Mouse (Mus musculus): ENCODE measurements around the gene Galk1. TPM values are rescaled to one million over a fixed set of nuclear protein-coding genes. Genes with fewer than 3 reads are reported as not detected.

The Galk1 gene
- total and polyA plus RNA-seq, 3 experiments = 253 to 326 TPM; not detected in 1

DNA sequence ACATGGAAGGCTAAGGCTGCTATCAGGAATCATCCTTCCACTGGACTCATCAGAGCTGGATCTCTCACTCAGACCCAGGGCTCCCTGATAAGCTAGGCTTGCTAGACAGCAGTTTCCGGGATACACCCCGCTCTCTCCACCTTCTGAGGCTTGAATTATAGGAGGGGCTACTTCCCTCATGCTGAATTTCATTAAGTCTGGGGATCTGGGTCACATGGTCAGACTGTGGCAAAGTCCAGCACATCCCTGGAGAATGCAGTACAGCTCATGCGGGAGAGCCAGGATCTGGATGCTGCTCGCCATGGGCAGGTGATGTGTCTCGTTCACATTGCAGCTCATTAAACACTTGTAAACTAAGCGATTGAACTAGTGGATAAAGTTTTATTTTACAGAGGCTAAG, 41.5 kb downstream of the Galk1 start:
- H3K9me3 ChIP-seq (replicated peaks; ENCODE audit: insufficient read depth, low read length) = no peaks in the 10 kb centered on the region
- peaks cover 0 to 10% of the 10 kb centered on the region in 2 experiments; a peak in 2 of 4 replicates for H3K36me3 ChIP-seq (ENCODE audit: control insufficient read depth in 1 of 2, insufficient read depth in 2 of 2, low read length in 2 of 2)
- H3K79me2 ChIP-seq (ENCODE audit: control insufficient read depth, insufficient read depth, low read length, poor library complexity) = no peaks in the 10 kb centered on the region
- H3K27me3 ChIP-seq (ENCODE audit: control insufficient read depth in 1 of 2, insufficient read depth in 2 of 2, low read length in 2 of 2) = no peaks in the 10 kb centered on the region
- H3K4me3 ChIP-seq (ENCODE audit: control insufficient read depth in 1 of 2, insufficient read depth in 1 of 2, low read depth in 2 of 2, low read length in 2 of 2) = no peak overlapping the region
- H3K27ac ChIP-seq (ENCODE audit: control insufficient read depth, low read depth, low read length) = no peak overlapping the region
- no peak for DNase-seq (ENCODE audit: low read depth, low spot score)
- H3K4me1 ChIP-seq (ENCODE audit: control insufficient read depth in 1 of 2, insufficient read depth in 2 of 2, low read length in 2 of 2) = peaks cover 0 to 14% of the 10 kb centered on the region in 2 experiments; a peak in 3 of 4 replicates
- TF ChIP-seq UBTF (IDR thresholded peaks at IDR 0.05; ENCODE audit: borderline replicate concordance, insufficient read depth, low read depth, low read length) (no peak), USF1 (IDR thresholded peaks at IDR 0.05; ENCODE audit: low read depth, low read length) (peak; percentile 46; the same call in 1 of the 2 replicates)
- H3K9ac ChIP-seq (ENCODE audit: control insufficient read depth, low read depth, low read length, poor library complexity, severe bottlenecking) = no peak overlapping the region

DNA sequence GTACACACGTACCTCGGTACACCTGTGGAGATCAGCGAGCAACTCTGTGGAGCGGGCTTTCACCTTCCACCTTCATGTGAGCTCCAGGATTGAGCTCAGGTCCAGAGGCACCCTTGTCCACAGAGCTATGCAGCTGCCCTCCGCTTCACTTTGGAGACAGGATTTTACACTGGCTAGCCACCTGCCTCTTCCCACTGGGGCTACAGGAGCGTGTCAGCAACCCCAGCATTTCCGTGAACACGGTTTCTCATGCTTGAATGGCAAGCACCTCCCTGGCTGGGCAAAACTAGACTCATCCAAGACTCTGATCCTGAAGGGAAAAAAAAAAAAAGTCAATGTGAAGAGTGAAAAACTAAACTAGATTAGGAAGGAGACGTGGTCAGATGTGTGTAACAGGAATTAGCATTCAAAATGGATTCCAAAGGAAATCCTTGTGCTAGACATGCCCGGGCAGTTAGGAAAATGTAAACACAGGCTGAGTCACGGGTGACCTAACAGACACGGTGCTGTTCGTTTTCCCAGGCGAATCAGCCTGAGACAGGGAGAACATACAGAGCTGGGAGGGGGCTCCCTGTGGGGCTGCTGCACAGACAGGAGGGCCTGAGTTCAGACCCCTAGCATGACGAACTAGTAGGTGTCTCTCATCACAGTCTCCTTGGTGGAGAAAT, 42.4 kb downstream of the Galk1 start:
- Histone ChIP-seq H3K9me3 (replicated peaks; ENCODE audit: insufficient read depth, low read length) (no peaks in the 10 kb centered on the region), H3K4me1 (ENCODE audit: control insufficient read depth in 1 of 2, insufficient read depth in 2 of 2, low read length in 2 of 2) (peaks cover 0 to 14% of the 10 kb centered on the region in 2 experiments; a peak in 3 of 4 replicates), H3K79me2 (ENCODE audit: control insufficient read depth, insufficient read depth, low read length, poor library complexity) (no peaks in the 10 kb centered on the region), H3K4me3 (ENCODE audit: control insufficient read depth in 1 of 2, insufficient read depth in 1 of 2, low read depth in 2 of 2, low read length in 2 of 2) (no peak overlapping the region), H3K27me3 (ENCODE audit: control insufficient read depth in 1 of 2, insufficient read depth in 2 of 2, low read length in 2 of 2) (no peaks in the 10 kb centered on the region), H3K27ac (ENCODE audit: control insufficient read depth, low read depth, low read length) (no peak overlapping the region), H3K9ac (ENCODE audit: control insufficient read depth, low read depth, low read length, poor library complexity, severe bottlenecking) (no peak overlapping the region), H3K36me3 (ENCODE audit: control insufficient read depth in 1 of 2, insufficient read depth in 2 of 2, low read length in 2 of 2) (peaks cover 0 to 10% of the 10 kb centered on the region in 2 experiments; a peak in 2 of 4 replicates)
- TF ChIP-seq CHD1 (IDR thresholded peaks at IDR 0.05; ENCODE audit: low read depth, low read length) = no peak
- no peak for TF ChIP-seq ZKSCAN1 (IDR thresholded peaks at IDR 0.05; ENCODE audit: low read depth, low read length)
- TF ChIP-seq GABPA (IDR thresholded peaks at IDR 0.05; ENCODE audit: low read depth, low read length) = no peak
- TF ChIP-seq MEF2A (IDR thresholded peaks at IDR 0.05; ENCODE audit: extremely low read depth, insufficient replicate concordance, low read depth, low read length, poor library complexity, severe bottlenecking) = no peak
- no peak for TF ChIP-seq MXI1 (IDR thresholded peaks at IDR 0.05; ENCODE audit: low read depth, low read length)
- TF ChIP-seq E2F4 (IDR thresholded peaks at IDR 0.05; ENCODE audit: borderline replicate concordance, low read depth, low read length) = no peak
- no peak for TF ChIP-seq ZC3H11A (IDR thresholded peaks at IDR 0.05; ENCODE audit: low read depth, low read length)
- no peak for TF ChIP-seq ETS1 (IDR thresholded peaks at IDR 0.05; ENCODE audit: low read depth, low read length)
- no peak for DNase-seq (ENCODE audit: low read depth, low spot score)

- H3K9ac ChIP-seq (ENCODE audit: control insufficient read depth, low read depth, low read length, poor library complexity, severe bottlenecking) = peak overlapping the region; percentile 20; the same call in 1 of the 2 replicates
- H3K4me1 ChIP-seq (ENCODE audit: control insufficient read depth in 1 of 2, insufficient read depth in 2 of 2, low read length in 2 of 2) = peaks cover 0 to 14% of the 10 kb centered on the region in 2 experiments; a peak in 3 of 4 replicates
- no peaks in the 10 kb centered on the region for H3K27me3 ChIP-seq (ENCODE audit: control insufficient read depth in 1 of 2, insufficient read depth in 2 of 2, low read length in 2 of 2)
- H3K27ac ChIP-seq (ENCODE audit: control insufficient read depth, low read depth, low read length) = no peak overlapping the region
- H3K9me3 ChIP-seq (replicated peaks; ENCODE audit: insufficient read depth, low read length) = no peaks in the 10 kb centered on the region
- peaks cover 5 to 10% of the 10 kb centered on the region in 2 experiments for H3K36me3 ChIP-seq (ENCODE audit: control insufficient read depth in 1 of 2, insufficient read depth in 2 of 2, low read length in 2 of 2)
- no peaks in the 10 kb centered on the region for H3K79me2 ChIP-seq (ENCODE audit: control insufficient read depth, insufficient read depth, low read length, poor library complexity)
- peak; percentile 94 for DNase-seq (ENCODE audit: low read depth, low spot score)
- no peak overlapping the region for H3K4me3 ChIP-seq (ENCODE audit: control insufficient read depth in 1 of 2, insufficient read depth in 1 of 2, low read depth in 2 of 2, low read length in 2 of 2)
- no peak for TF ChIP-seq CHD1 (IDR thresholded peaks at IDR 0.05; ENCODE audit: low read depth, low read length)
- no peak for TF ChIP-seq NRF1 (IDR thresholded peaks at IDR 0.05; ENCODE audit: insufficient read depth, low read depth, low read length, poor library complexity, severe bottlenecking)
- peak; percentile 32; the same call in 1 of the 2 replicates for TF ChIP-seq BHLHE40 (IDR thresholded peaks at IDR 0.05; ENCODE audit: borderline replicate concordance, low read depth, low read length)
- no peak for TF ChIP-seq ZMIZ1 (IDR thresholded peaks at IDR 0.05; ENCODE audit: low read depth, low read length)
- peak; percentile 97 for TF ChIP-seq GATA1 (IDR thresholded peaks at IDR 0.05; ENCODE audit: low read depth, low read length)
- peak; percentile 64; the same call in 1 of the 2 replicates for TF ChIP-seq ETS1 (IDR thresholded peaks at IDR 0.05; ENCODE audit: low read depth, low read length)
- TF ChIP-seq TCF12 (IDR thresholded peaks at IDR 0.05; ENCODE audit: low read depth, low read length) = 0 out of 2 replicates have a peak, but pooled peaks have one; percentile 9
- TF ChIP-seq USF2 (IDR thresholded peaks at IDR 0.05; ENCODE audit: borderline replicate concordance in 1 of 2, insufficient read depth in 1 of 2, low read depth in 1 of 2, low read length in 2 of 2) = no peak
- TF ChIP-seq TAL1 (IDR thresholded peaks at IDR 0.05; ENCODE audit: low read length) = no peak
- 0 out of 2 replicates have a peak, but pooled peaks have one; percentile 42 for TF ChIP-seq HCFC1 (IDR thresholded peaks at IDR 0.05; ENCODE audit: low read depth, low read length)
- TF ChIP-seq CTCF (IDR thresholded peaks at IDR 0.05 in 2 of 3, conservative IDR thresholded peaks at IDR 0.05 in 1 of 3; ENCODE audit: control insufficient read depth in 1 of 3, insufficient read depth in 1 of 3, low read depth in 2 of 3, low read length in 3 of 3, poor library complexity in 1 of 3, severe bottlenecking in 1 of 3) = peak in 1 of 3 experiments; percentile 32; a peak in 2 of 6 replicates
- TF ChIP-seq E2F4 (IDR thresholded peaks at IDR 0.05; ENCODE audit: borderline replicate concordance, low read depth, low read length) = no peak
- TF ChIP-seq MAZ (IDR thresholded peaks at IDR 0.05; ENCODE audit: low read depth, low read length) = peak; percentile 85; the same call in 1 of the 2 replicates
- TF ChIP-seq TBP (IDR thresholded peaks at IDR 0.05; ENCODE audit: low read depth, low read length) = no peak
Measured at GRCm38 (mm10) chr11:115968731-115969405, 43.7 kb downstream of the Galk1 start.
